In genomic region chr2:131946351-131946750, GRCm38 (mm10) we compare ENCODE assay signal across 27 mouse cellular contexts. TPM values are rescaled to one million over a fixed set of nuclear protein-coding genes. Genes with fewer than 3 reads are reported as not detected.
DNase-seq lines count a peak whose midpoint lies in the region; ATAC-seq and TF ChIP-seq lines count a peak whose summit lies in the region.
"Had no signal": no experiment of that assay in that cellular context is flagged by ENCODE, and none has a peak within 500 bp of the region (broad histone marks: within the 10 kb centered on the region; RNA-seq: fewer than 3 reads in every experiment).

No protein-coding gene starts in this region.

- no peak overlapping the region for H3K4me3 ChIP-seq in lung, postnatal 0 days (ENCODE audit: low read depth, low read length)
- H3K4me3 ChIP-seq: forebrain, embryonic 13.5 days; heart, embryonic 13.5 days; hindbrain, embryonic 10.5 days; limb, embryonic 15.5 days; liver, embryonic 15.5 days had no signal

- no peak for TF ChIP-seq CTCF in lung, postnatal 0 days (IDR thresholded peaks at IDR 0.05)

- H3K9me3 ChIP-seq in lung, postnatal 0 days (ENCODE audit: low read length): no peaks in the 10 kb centered on the region
- H3K9me3 ChIP-seq: forebrain, embryonic 13.5 days; heart, embryonic 13.5 days; hindbrain, embryonic 10.5 days; limb, embryonic 15.5 days; liver, embryonic 15.5 days had no signal

- no peak overlapping the region for H3K4me2 ChIP-seq in lung, postnatal 0 days (replicated peaks; ENCODE audit: low read depth, low read length)
- H3K4me2 ChIP-seq: forebrain, embryonic 13.5 days; heart, embryonic 13.5 days; limb, embryonic 15.5 days; liver, embryonic 15.5 days; midbrain, embryonic 11.5 days had no signal

- no peak for ATAC-seq in lung, postnatal 0 days
- ATAC-seq: CD4-positive, CD25-positive, alpha-beta regulatory T cell, adult 4 months; forebrain, embryonic 13.5 days; Patski had no signal

- no peak for TF ChIP-seq EP300 in lung, postnatal 0 days (IDR thresholded peaks at IDR 0.05)

- no peak overlapping the region for H3K27ac ChIP-seq in lung, postnatal 0 days (ENCODE audit: low read length)
- H3K27ac ChIP-seq: forebrain, embryonic 13.5 days; heart, embryonic 13.5 days; hindbrain, embryonic 10.5 days; limb, embryonic 15.5 days; liver, embryonic 15.5 days had no signal

- peak; percentile 2 for DNase-seq in frontal cortex, postnatal 10 days (ENCODE audit: low spot score in 2 of 2)
- no peak for DNase-seq in frontal cortex, postnatal 25 days (ENCODE audit: low spot score in 2 of 2)
- DNase-seq in kidney, postnatal 10 days: peak; percentile 2
- DNase-seq in kidney, adult 9 months: no peak
- peak; percentile 20 for DNase-seq in lung, postnatal 0 days (ENCODE audit: low spot score)
- no peak for DNase-seq in lung, postnatal 36 days
- peak; percentile 1 for DNase-seq in urinary bladder, postnatal 25 days (ENCODE audit: low spot score)
- no peak for DNase-seq in urinary bladder, postnatal 10 days (ENCODE audit: low spot score)
- DNase-seq: adrenal gland, postnatal 14 days; cerebellum, adult 9-11 months; gastrocnemius, postnatal 14 days; kidney, adult 18-20 months; spleen, adult 18-20 months had no signal

- no peak overlapping the region for H3K9ac ChIP-seq in lung, postnatal 0 days (replicated peaks; ENCODE audit: low read depth)
- H3K9ac ChIP-seq: forebrain, embryonic 13.5 days; heart, embryonic 13.5 days; limb, embryonic 15.5 days; liver, embryonic 15.5 days had no signal

- H3K36me3 ChIP-seq in lung, postnatal 0 days (ENCODE audit: insufficient read depth, low read length): no peaks in the 10 kb centered on the region
- H3K36me3 ChIP-seq: heart, embryonic 13.5 days; hindbrain, embryonic 10.5 days; limb, embryonic 15.5 days; liver, embryonic 15.5 days had no signal

- H3K27me3 ChIP-seq in lung, postnatal 0 days (replicated peaks; ENCODE audit: insufficient read depth, low read length): no peaks in the 10 kb centered on the region
- H3K27me3 ChIP-seq: Patski had no signal

- no peaks in the 10 kb centered on the region for H3K4me1 ChIP-seq in lung, postnatal 0 days (ENCODE audit: insufficient read depth, low read depth, low read length)

- 80% methylated on average over 16 of the region's 16 CpGs for WGBS in lung, postnatal 0 days

RNA-seq across cellular contexts. Expression of gene Prnd, which starts 4.3 kb away (rescaled TPM):
- polyA plus RNA-seq in lung, postnatal 0 days (2015; fragmentation: Nextera tagmentation; extraction: Ambion mirVana): 3.5 and 6.0 TPM in 2 replicates

RNA-seq across cellular contexts. Expression of gene Prn, which starts 36.6 kb away (rescaled TPM):
- polyA plus RNA-seq in lung, postnatal 0 days (2015; fragmentation: Nextera tagmentation; extraction: Ambion mirVana): not detected in 2 replicates
- polyA plus RNA-seq: brain, embryonic 14.5 days; CD4-positive, CD25-positive, alpha-beta regulatory T cell, adult 4 months; cortical plate, adult 2 months; embryonic facial prominence, embryonic 11.5 days; forebrain, embryonic 13.5 days; frontal cortex, adult 2 months; heart, embryonic 13.5 days; hindbrain, embryonic 10.5 days; limb, embryonic 15.5 days; liver, embryonic 15.5 days; midbrain, embryonic 11.5 days; neural tube, embryonic 11.5 days; Patski; stomach, embryonic 16.5 days had no signal

RNA-seq across cellular contexts. Expression of gene Prnp, which starts 36.6 kb away (rescaled TPM):
- 135 and 142 TPM in 2 replicates for polyA plus RNA-seq in lung, postnatal 0 days (2015; fragmentation: Nextera tagmentation; extraction: Ambion mirVana)

Comparison
In these comparisons a context has a peak if more than half of its experiments do, and no peak if none do; other contexts are left out.
1. DNase-seq: peak in frontal cortex, postnatal 10 days (2 of 2), kidney, postnatal 10 days (single experiment), lung, postnatal 0 days (single experiment) and urinary bladder, postnatal 25 days (single experiment); none in frontal cortex, postnatal 25 days (0 of 2), kidney, adult 9 months (single experiment), lung, postnatal 36 days (single experiment) and urinary bladder, postnatal 10 days (single experiment).